Mouse (Mus musculus) adipose tissue, adult 10 weeks (tissue): Measurements from ENCODE around the gene Btk. TPM values are rescaled to one million over a fixed set of nuclear protein-coding genes. Genes with fewer than 3 reads are reported as not detected.

Experiments
- polyA plus RNA-seq: library from polyadenylated mRNA; stranded (reverse); fragments of 350-450 nt; fragmentation: Illumina TruSeq; extraction: RNeasy Lipid Tissue Mini Kit (QIAGEN cat#74804); gene quantifications from one replicate; pipeline ENCODE4 v1.2.3, GENCODE M21; 2014; ENCODE audit warnings: low read depth, low replicate concordance

The Btk gene
- polyA plus RNA-seq = 3.1 TPM

GRCm38 (mm10) chrX:134582888-134583669 is at the start of gene Btk:
Btk (minus strand) TSS chrX:134583570.

GRCm38 (mm10) chrX:134600659-134601379 is 17.4 kb upstream of the Btk start, which contains the start of the genes Gla and Hnrnph2:
Gla (minus strand) TSS chrX:134601125.
Hnrnph2 (plus strand) TSS chrX:134601179.

GRCm38 (mm10) chrX:134585103-134586002 is 2.0 kb upstream of the Btk start, which contains the start of gene Rpl36a:
Rpl36a (plus strand) TSS chrX:134585654.

GRCm38 (mm10) chrX:134541145-134541954 is 42.0 kb downstream of the Btk start, which contains the start of gene Timm8a1:
Timm8a1 (minus strand) TSS chrX:134541865.

Other genes starting within 250 kb of the Btk start
- 1.3 TPM for gene Drp2, start 179.0 kb downstream of the Btk start, polyA plus RNA-seq
- gene Taf7l, start 107.1 kb downstream of the Btk start, polyA plus RNA-seq = 0.45 TPM
- gene Timm8a1, start 41.7 kb downstream of the Btk start, polyA plus RNA-seq = 11.6 TPM
- 914 TPM for gene Rpl36a, start 2.1 kb upstream of the Btk start, polyA plus RNA-seq
- 8.1 TPM for gene Gla, start 17.6 kb upstream of the Btk start, polyA plus RNA-seq
- 72.6 TPM for gene Hnrnph2, start 17.6 kb upstream of the Btk start, polyA plus RNA-seq
- gene Armcx4, start 102.9 kb upstream of the Btk start, polyA plus RNA-seq = 9.0 TPM
- gene Armcx1, start 134.4 kb upstream of the Btk start, polyA plus RNA-seq = 57.8 TPM
- 80.6 TPM for gene Armcx6, start 167.8 kb upstream of the Btk start, polyA plus RNA-seq
- 68.7 TPM for gene Armcx3, start 173.0 kb upstream of the Btk start, polyA plus RNA-seq
- 51.0 TPM for gene Armcx2, start 225.7 kb upstream of the Btk start, polyA plus RNA-seq